Mouse (Mus musculus) limb, embryonic 15.5 days (tissue): Measurements from ENCODE around the gene Pja2. TPM values are rescaled to one million over a fixed set of nuclear protein-coding genes. Genes with fewer than 3 reads are reported as not detected.
A peak's percentile ranks its signal among the peaks of the same experiment; 100 is the strongest.
"Not testable (repeated sequence)": the region's sequence is repeated elsewhere in the genome, so short reads cannot be mapped to it uniquely, and the experiment has no call there.

Experiments used
- ATAC-seq: fragments of 200-750 bp; cut with Nextera tagmentation; 2 replicates; pipeline ENCODE4 v1.8.0; 2017; ENCODE audit warnings: low read depth, moderate TSS enrichment; ENCODE audit not compliant: insufficient number of reproducible peaks, low FRiP score, low TSS enrichment
- H3K27ac ChIP-seq: fragments of 300-500 bp; sonication (generic); 2 replicates; pipeline ENCODE4 v1.5.1; 2015; ENCODE audit warnings: moderate library complexity, mild to moderate bottlenecking, inconsistent platforms
- H3K27me3 ChIP-seq: fragments of 300-500 bp; sonication (generic); 2 replicates; pipeline ENCODE4 v1.6.1; 2015; ENCODE audit warnings: inconsistent platforms
- H3K36me3 ChIP-seq: fragments of 300-500 bp; sonication (generic); 2 replicates; pipeline ENCODE4 v1.6.1; 2015; ENCODE audit warnings: inconsistent platforms
- H3K4me1 ChIP-seq: fragments of 300-500 bp; sonication (generic); 2 replicates; pipeline ENCODE4 v1.6.1; 2015; ENCODE audit warnings: inconsistent platforms
- H3K4me2 ChIP-seq: fragments of 300-500 bp; sonication (generic); 2 replicates; pipeline ENCODE4 v1.6.1; 2015; ENCODE audit warnings: mild to moderate bottlenecking, inconsistent platforms
- H3K4me3 ChIP-seq: fragments of 300-500 bp; sonication (generic); 2 replicates; pipeline ENCODE4 v1.5.1; 2015; ENCODE audit warnings: mild to moderate bottlenecking, inconsistent platforms
- H3K9ac ChIP-seq: fragments of 300-500 bp; sonication (generic); 2 replicates; pipeline ENCODE4 v1.6.1; 2015; ENCODE audit warnings: inconsistent platforms
- H3K9me3 ChIP-seq: fragments of 300-500 bp; sonication (generic); 2 replicates; pipeline ENCODE4 v1.6.1; 2016; ENCODE audit warnings: inconsistent platforms
- WGBS: fragments of 180-500 bp; shearing (Covaris S2); methylation state at CpG from one replicate; pipeline ENCODE4 v1.1.7; 2015; 5-methylcytosine and 5-hydroxymethylcytosine counted together
- polyA plus RNA-seq: library from polyadenylated mRNA; unstranded; fragments of >200 nt; fragmentation: Nextera tagmentation; extraction: Ambion mirVana; gene quantifications from 2 replicates; pipeline ENCODE4 v1.2.1, GENCODE M21; 2015

Gene Pja2
- polyA plus RNA-seq, 1 experiment from 2014 or later, result 74.5 TPM

DNA sequence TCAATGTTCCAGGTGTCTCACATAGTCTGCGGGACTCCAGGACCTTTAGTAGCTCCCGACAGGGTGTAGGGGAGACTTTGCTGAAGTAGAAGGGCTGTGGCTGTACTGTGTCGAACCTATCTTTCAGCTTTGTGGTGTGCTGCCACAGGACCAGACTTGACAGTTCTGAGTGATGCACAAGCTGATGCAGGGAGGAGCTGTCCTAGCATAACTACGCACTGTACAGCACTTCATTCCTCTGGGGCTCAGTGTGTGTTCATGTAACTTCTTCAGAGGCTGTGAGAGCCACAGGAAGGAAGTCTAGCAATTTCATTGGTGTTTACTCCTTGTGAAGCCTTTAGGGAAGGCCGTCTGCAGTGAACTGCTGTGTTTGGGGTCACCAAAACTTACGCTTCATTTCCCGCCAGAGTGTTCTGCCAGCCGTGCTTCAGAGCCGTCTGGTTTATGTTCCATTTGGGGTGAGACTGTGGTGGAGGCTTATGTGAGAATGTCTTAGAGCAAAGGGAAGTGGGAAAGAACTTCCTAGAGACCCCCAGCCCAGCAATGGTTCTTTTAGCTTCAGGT, 54.0 kb downstream of the Pja2 start:
- Histone ChIP-seq H3K4me3 (no peak overlapping the region), H3K27me3 (no peaks in the 10 kb centered on the region), H3K9ac (no peak overlapping the region), H3K36me3 (peaks cover 28% of the 10 kb centered on the region), H3K27ac (no peak overlapping the region), H3K9me3 (no peaks in the 10 kb centered on the region), H3K4me2 (no peak overlapping the region), H3K4me1 (no peaks in the 10 kb centered on the region)
- ATAC-seq, result no peak
- 66% methylated on average over 9 of the region's 9 CpGs for WGBS

GRCm38 (mm10) chr17:64276666-64277065, 55.0 kb downstream of the Pja2 start:
- Histone ChIP-seq H3K36me3 (peaks cover 23% of the 10 kb centered on the region; the same call in 1 of the 2 replicates), H3K9me3 (no peaks in the 10 kb centered on the region), H3K27ac (no peak overlapping the region), H3K4me1 (no peaks in the 10 kb centered on the region), H3K4me3 (no peak overlapping the region), H3K27me3 (no peaks in the 10 kb centered on the region), H3K4me2 (no peak overlapping the region), H3K9ac (no peak overlapping the region)
- ATAC-seq, result no peak
- 85% methylated on average over 5 of the region's 5 CpGs for WGBS

- Histone ChIP-seq H3K4me3 (no peak overlapping the region), H3K36me3 (peaks cover 17% of the 10 kb centered on the region; the same call in 1 of the 2 replicates), H3K27ac (no peak overlapping the region), H3K4me2 (no peak overlapping the region), H3K9ac (no peak overlapping the region), H3K4me1 (no peaks in the 10 kb centered on the region), H3K27me3 (no peaks in the 10 kb centered on the region), H3K9me3 (no peaks in the 10 kb centered on the region)
- ATAC-seq, result 0 out of 2 replicates have a peak, but pooled peaks have one; percentile 30
- 84% methylated on average over 4 of the region's 4 CpGs for WGBS
These were observed 56.5 kb downstream of the Pja2 start for GRCm38 (mm10) chr17:64275188-64275587.

DNA sequence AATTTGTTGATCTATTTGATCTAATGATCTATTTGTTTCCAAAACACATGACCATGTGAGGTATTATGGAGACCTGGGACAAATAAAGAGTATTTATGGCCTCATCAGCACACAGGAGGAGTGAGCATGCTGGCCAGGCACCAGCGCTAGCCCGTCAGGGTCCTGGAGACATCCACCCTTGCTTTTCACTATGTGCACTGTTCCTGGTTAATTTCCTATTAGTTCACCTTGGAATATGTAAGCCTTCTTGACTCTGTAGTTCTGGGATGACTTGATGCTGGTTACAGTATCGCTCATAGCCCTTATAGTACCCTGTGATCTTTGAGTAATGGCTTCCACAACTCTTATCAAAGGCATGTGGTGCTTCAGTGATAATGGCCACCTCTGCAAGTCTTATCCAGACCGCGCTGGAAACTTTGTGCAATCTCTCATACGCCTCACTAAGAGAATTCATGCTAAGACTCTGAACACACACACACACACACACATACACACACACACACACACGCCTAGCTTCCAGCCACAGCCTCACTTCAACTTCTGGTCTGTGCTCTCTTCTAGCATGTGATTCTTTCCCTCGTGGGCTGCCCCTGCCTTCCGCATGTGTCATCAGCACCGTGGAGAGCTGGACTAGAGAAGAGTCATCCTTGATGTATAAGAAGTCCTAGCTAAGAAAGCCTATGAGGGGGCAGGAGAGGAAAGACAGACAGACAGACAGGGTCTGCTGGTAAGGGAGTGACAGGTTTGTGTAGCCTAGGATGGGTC, 57.2 kb downstream of the Pja2 start:
- 90% methylated on average over 10 of the region's 10 CpGs for WGBS
- H3K9me3 ChIP-seq, result no peaks in the 10 kb centered on the region
- ATAC-seq, result no peak
- H3K36me3 ChIP-seq, result peaks cover 10% of the 10 kb centered on the region; the same call in 1 of the 2 replicates
- H3K27ac ChIP-seq, result no peak overlapping the region
- H3K27me3 ChIP-seq, result no peaks in the 10 kb centered on the region
- H3K4me3 ChIP-seq, result no peak overlapping the region
- H3K4me2 ChIP-seq, result no peak overlapping the region
- H3K9ac ChIP-seq, result no peak overlapping the region
- no peaks in the 10 kb centered on the region for H3K4me1 ChIP-seq

- ATAC-seq, result no peak
- Histone ChIP-seq H3K4me2 (no peak overlapping the region), H3K9me3 (no peaks in the 10 kb centered on the region), H3K9ac (no peak overlapping the region), H3K36me3 (no peaks in the 10 kb centered on the region), H3K27ac (no peak overlapping the region), H3K4me3 (no peak overlapping the region), H3K4me1 (no peaks in the 10 kb centered on the region), H3K27me3 (no peaks in the 10 kb centered on the region)
- 74% methylated on average over 1 of the region's 1 CpGs for WGBS
These were observed 71.1 kb downstream of the Pja2 start for GRCm38 (mm10) chr17:64260571-64260970.

DNA sequence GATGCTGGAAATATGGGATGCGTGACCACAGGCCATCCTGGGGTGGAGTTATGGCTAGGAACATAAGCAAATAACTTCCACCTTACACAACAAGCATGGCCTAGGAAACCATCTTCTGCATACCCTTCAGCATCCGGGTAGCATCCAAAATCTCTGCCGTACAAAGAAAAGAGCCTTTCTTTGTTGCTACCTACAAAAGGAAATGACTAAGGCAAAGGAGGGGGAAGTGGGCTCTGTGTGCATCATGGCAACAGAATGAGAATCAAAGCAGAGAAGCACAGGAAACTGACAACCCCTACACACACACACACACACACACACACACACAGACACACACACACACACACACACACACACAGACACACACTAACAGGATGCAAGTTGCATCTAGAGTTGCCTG, 83.5 kb downstream of the Pja2 start:
- 74% methylated on average over 3 of the region's 3 CpGs for WGBS
- no peak for ATAC-seq
- H3K4me3 ChIP-seq, result no peak overlapping the region
- no peak overlapping the region for H3K27ac ChIP-seq
- no peak overlapping the region for H3K4me2 ChIP-seq
- no peak overlapping the region for H3K9ac ChIP-seq
- H3K36me3 ChIP-seq, result no peaks in the 10 kb centered on the region
- no peaks in the 10 kb centered on the region for H3K9me3 ChIP-seq
- no peaks in the 10 kb centered on the region for H3K4me1 ChIP-seq
- H3K27me3 ChIP-seq, result no peaks in the 10 kb centered on the region

- Histone ChIP-seq H3K27ac (no peak overlapping the region), H3K27me3 (no peaks in the 10 kb centered on the region), H3K4me2 (no peak overlapping the region), H3K4me3 (no peak overlapping the region), H3K4me1 (no peaks in the 10 kb centered on the region), H3K9me3 (no peaks in the 10 kb centered on the region), H3K36me3 (no peaks in the 10 kb centered on the region), H3K9ac (no peak overlapping the region)
- ATAC-seq, result no peak
- WGBS, result 54% methylated on average over 12 of the region's 12 CpGs
These were observed 88.8 kb downstream of the Pja2 start for GRCm38 (mm10) chr17:64242898-64243297.

- Histone ChIP-seq H3K9me3 (no peaks in the 10 kb centered on the region), H3K9ac (no peak overlapping the region), H3K4me1 (no peaks in the 10 kb centered on the region), H3K27me3 (no peaks in the 10 kb centered on the region), H3K4me3 (no peak overlapping the region), H3K4me2 (no peak overlapping the region), H3K36me3 (no peaks in the 10 kb centered on the region), H3K27ac (no peak overlapping the region)
- 40% methylated on average over 9 of the region's 9 CpGs for whole genome bisulfite sequencing
- no peak for ATAC-seq
These were observed 89.3 kb downstream of the Pja2 start for GRCm38 (mm10) chr17:64242310-64242859.

- H3K4me2 ChIP-seq, result no peak overlapping the region
- no peaks in the 10 kb centered on the region for H3K27me3 ChIP-seq
- no peak for ATAC-seq
- no peaks in the 10 kb centered on the region for H3K36me3 ChIP-seq
- no peak overlapping the region for H3K4me3 ChIP-seq
- no peak overlapping the region for H3K27ac ChIP-seq
- WGBS, result 72% methylated on average over 11 of the region's 11 CpGs
- no peak overlapping the region for H3K9ac ChIP-seq
- no peaks in the 10 kb centered on the region for H3K9me3 ChIP-seq
- H3K4me1 ChIP-seq, result no peaks in the 10 kb centered on the region
These were observed 90.0 kb downstream of the Pja2 start for GRCm38 (mm10) chr17:64241544-64242292.

DNA sequence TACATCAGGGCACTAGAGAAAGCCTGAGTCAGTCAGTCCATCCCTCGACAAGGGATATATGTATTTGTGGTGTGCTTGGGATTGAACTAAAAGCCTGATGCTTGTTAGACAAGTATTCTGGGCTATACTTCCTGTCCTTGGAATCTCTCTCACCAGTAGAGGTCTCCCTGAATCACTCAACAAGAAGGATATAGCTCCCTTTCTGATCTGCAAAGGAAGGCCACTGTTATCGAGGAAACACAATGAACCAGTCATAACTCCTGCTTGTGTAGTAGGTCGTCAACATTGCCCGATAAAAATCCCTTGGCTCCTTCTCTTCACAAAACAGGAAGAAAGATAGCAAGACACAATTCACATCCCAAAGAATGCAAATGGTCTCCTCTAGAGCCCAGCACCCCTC, 99.6 kb downstream of the Pja2 start:
- H3K9me3 ChIP-seq, result no peaks in the 10 kb centered on the region
- H3K9ac ChIP-seq, result no peak overlapping the region
- no peaks in the 10 kb centered on the region for H3K27me3 ChIP-seq
- 76% methylated on average over 4 of the region's 4 CpGs for WGBS
- H3K4me3 ChIP-seq, result no peak overlapping the region
- ATAC-seq, result no peak
- no peaks in the 10 kb centered on the region for H3K36me3 ChIP-seq
- H3K27ac ChIP-seq, result no peak overlapping the region
- H3K4me2 ChIP-seq, result no peak overlapping the region
- H3K4me1 ChIP-seq, result no peaks in the 10 kb centered on the region

DNA sequence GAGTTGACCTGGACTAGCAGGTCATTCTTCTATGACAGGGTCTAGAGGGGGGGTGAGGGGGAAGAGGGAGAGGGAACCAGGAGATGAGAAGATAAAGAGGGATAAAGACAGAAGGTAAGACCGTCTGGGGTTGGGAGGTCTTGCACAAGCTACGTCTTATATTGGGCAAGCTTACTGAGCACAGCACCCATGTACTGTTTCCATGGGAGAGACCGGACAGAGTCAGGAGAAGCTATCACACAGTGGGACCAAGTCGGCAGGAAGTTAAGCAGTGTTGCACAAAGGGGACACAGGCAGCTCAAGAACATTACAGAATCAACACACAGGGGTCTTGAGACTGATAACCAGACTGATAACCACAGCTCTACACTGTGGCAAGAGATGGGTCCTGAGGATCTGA, 100.1 kb downstream of the Pja2 start:
- H3K4me1 ChIP-seq, H3K27ac ChIP-seq, H3K27me3 ChIP-seq, H3K36me3 ChIP-seq, H3K9ac ChIP-seq, H3K9me3 ChIP-seq, H3K4me3 ChIP-seq, ATAC-seq, H3K4me2 ChIP-seq: not testable (repeated sequence)
- 95% methylated on average over 4 of the region's 4 CpGs for WGBS

- Histone ChIP-seq H3K27ac (no peak overlapping the region), H3K4me2 (no peak overlapping the region), H3K36me3 (no peaks in the 10 kb centered on the region), H3K27me3 (no peaks in the 10 kb centered on the region), H3K4me1 (no peaks in the 10 kb centered on the region), H3K9ac (no peak overlapping the region), H3K9me3 (no peaks in the 10 kb centered on the region), H3K4me3 (no peak overlapping the region)
- ATAC-seq, result no peak
- WGBS, result 79% methylated on average over 8 of the region's 8 CpGs
These were observed 100.5 kb downstream of the Pja2 start for GRCm38 (mm10) chr17:64231172-64231571.
